Mouse (Mus musculus) heart, postnatal 0 days (tissue): ENCODE measurements around the gene Atxn7l2. TPM values are rescaled to one million over a fixed set of nuclear protein-coding genes. Genes with fewer than 3 reads are reported as not detected.

ENCODE experiments used
- ATAC-seq: fragments of 200-750 bp; cut with Nextera tagmentation; 2 replicates; pipeline ENCODE4 v1.8.0; 2017; ENCODE audit warnings: low read depth, moderate number of reproducible peaks, moderate library complexity; ENCODE audit not compliant: insufficient read depth
- DNase-seq: peaks from one replicate; pipeline ENCODE4 v3.0.0-alpha.2; 2016; ENCODE audit warnings: low spot score
- H3K27ac ChIP-seq: fragments of 300-500 bp; sonication (generic); 2 replicates; pipeline ENCODE4 v1.5.1; 2014; ENCODE audit warnings: low read depth, mild to moderate bottlenecking
- H3K27me3 ChIP-seq: fragments of 300-500 bp; sonication (generic); 2 replicates; pipeline ENCODE4 v1.6.1; 2014; ENCODE audit warnings: low read length, mixed read lengths; ENCODE audit not compliant: control insufficient read depth, insufficient read depth
- H3K36me3 ChIP-seq: fragments of 300-500 bp; sonication (generic); replicated peaks from 2 replicates; pipeline ENCODE4 v1.6.1; 2014; ENCODE audit warnings: low read length, mixed read lengths; ENCODE audit not compliant: control insufficient read depth, insufficient read depth
- H3K4me1 ChIP-seq: fragments of 300-500 bp; sonication (generic); 2 replicates; pipeline ENCODE4 v1.6.1; 2014; ENCODE audit warnings: antibody characterized with exemption; ENCODE audit not compliant: control insufficient read depth, insufficient read depth
- H3K4me2 ChIP-seq: fragments of 300-500 bp; sonication (generic); 2 replicates; pipeline ENCODE4 v1.6.1; 2014; ENCODE audit warnings: low read depth, mild to moderate bottlenecking, low read length, moderate library complexity
- H3K4me3 ChIP-seq: fragments of 300-500 bp; sonication (generic); 2 replicates; pipeline ENCODE4 v1.5.1; 2014; ENCODE audit warnings: low read depth, low read length
- H3K9ac ChIP-seq: fragments of 300-500 bp; sonication (generic); replicated peaks from 2 replicates; pipeline ENCODE4 v1.6.1; 2014; ENCODE audit warnings: low read depth, low read length, mixed read lengths
- H3K9me3 ChIP-seq: fragments of 300-500 bp; sonication (generic); replicated peaks from 2 replicates; pipeline ENCODE4 v1.6.1; 2016; ENCODE audit warnings: low read length; ENCODE audit not compliant: control insufficient read depth
- CTCF ChIP-seq: IDR thresholded peaks from 2 replicates; pipeline ENCODE4 v1.5.1; 2016; ENCODE audit warnings: antibody characterized with exemption, control low read depth, low read depth
- EP300 ChIP-seq: IDR thresholded peaks from 2 replicates; pipeline ENCODE4 v1.6.1; 2016; ENCODE audit warnings: antibody characterized with exemption, low read depth
- WGBS: fragments of 180-500 bp; shearing (Covaris S2); extraction: QIAGEN DNeasy Blood & Tissue Kit; methylation state at CpG from one replicate; pipeline ENCODE4 v1.1.7; 2014; 5-methylcytosine and 5-hydroxymethylcytosine counted together
- polyA plus RNA-seq: library from polyadenylated mRNA; unstranded; fragments of >200 nt; fragmentation: Nextera tagmentation; extraction: Ambion mirVana; gene quantifications from 2 replicates; pipeline ENCODE4 v1.2.1, GENCODE M21; 2015
- total RNA-seq: library from RNA; depleted of rRNA; stranded (reverse); fragments of >200 nt; gene quantifications from 2 replicates; pipeline ENCODE4 v1.2.3, GENCODE M21; 2014; ENCODE audit warnings: low replicate concordance

Atxn7l2 gene
- total and polyA plus RNA-seq, 2 experiments from 2014 or later: 3.1 to 4.1 TPM

GRCm38 (mm10) chr3:108204470-108204869, 6.3 kb downstream of the Atxn7l2 start:
- Histone ChIP-seq H3K9ac (no peak overlapping the region), H3K4me3 (no peak overlapping the region), H3K9me3 (no peaks in the 10 kb centered on the region), H3K27ac (no peak overlapping the region), H3K4me2 (no peak overlapping the region), H3K36me3 (peaks cover 32% of the 10 kb centered on the region), H3K27me3 (no peaks in the 10 kb centered on the region), H3K4me1 (peaks cover 5% of the 10 kb centered on the region)
- 81% methylated on average over 11 of the region's 11 CpGs for whole genome bisulfite sequencing
- TF ChIP-seq CTCF (no peak), EP300 (no peak)
- DNase-seq (no peak), ATAC-seq (no peak)

GRCm38 (mm10) chr3:108203621-108204325, 7.0 kb downstream of the Atxn7l2 start:
- Histone ChIP-seq H3K27me3 (no peaks in the 10 kb centered on the region), H3K4me1 (no peaks in the 10 kb centered on the region), H3K9ac (no peak overlapping the region), H3K36me3 (peaks cover 32% of the 10 kb centered on the region), H3K4me2 (no peak overlapping the region), H3K4me3 (no peak overlapping the region), H3K9me3 (no peaks in the 10 kb centered on the region), H3K27ac (no peak overlapping the region)
- WGBS: 77% methylated on average over 11 of the region's 11 CpGs
- ATAC-seq (no peak), DNase-seq (no peak)
- TF ChIP-seq CTCF (peak; percentile 89), EP300 (no peak)

DNA sequence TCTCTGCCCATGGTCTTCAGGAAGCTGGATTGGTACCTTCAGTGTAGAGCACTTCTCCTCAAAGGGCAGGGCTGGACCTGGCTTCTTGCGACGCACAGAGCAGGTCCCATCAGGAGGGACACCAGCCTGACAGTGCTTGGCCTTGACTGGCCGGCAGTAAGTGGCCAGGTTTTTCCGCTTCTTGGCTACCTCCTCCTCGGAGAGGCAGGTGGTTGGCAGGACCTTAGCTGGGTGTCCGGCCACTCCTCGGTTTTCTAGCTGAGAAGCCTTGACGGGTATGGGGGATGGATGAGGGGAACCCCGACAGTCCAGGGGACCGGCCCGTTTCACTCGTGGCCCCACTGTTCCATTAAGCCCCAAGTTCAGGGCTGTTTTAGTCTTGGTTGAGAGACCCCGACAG, 7.5 kb downstream of the Atxn7l2 start:
- Histone ChIP-seq H3K36me3 (peaks cover 35% of the 10 kb centered on the region), H3K4me1 (no peaks in the 10 kb centered on the region), H3K27ac (no peak overlapping the region), H3K4me3 (no peak overlapping the region), H3K9ac (no peak overlapping the region), H3K27me3 (no peaks in the 10 kb centered on the region), H3K4me2 (no peak overlapping the region), H3K9me3 (no peaks in the 10 kb centered on the region)
- TF ChIP-seq CTCF (no peak), EP300 (no peak)
- WGBS: 91% methylated on average over 13 of the region's 13 CpGs
- no peak for ATAC-seq
- DNase-seq: no peak

GRCm38 (mm10) chr3:108202506-108202905, 8.2 kb downstream of the Atxn7l2 start:
- ATAC-seq (no peak), DNase-seq (no peak)
- H3K4me2 ChIP-seq: no peak overlapping the region
- H3K9me3 ChIP-seq: no peaks in the 10 kb centered on the region
- no peaks in the 10 kb centered on the region for H3K27me3 ChIP-seq
- H3K4me1 ChIP-seq: no peaks in the 10 kb centered on the region
- TF ChIP-seq EP300: no peak
- H3K27ac ChIP-seq: no peak overlapping the region
- H3K4me3 ChIP-seq: no peak overlapping the region
- peaks cover 32% of the 10 kb centered on the region; the same call in 1 of the 2 replicates for H3K36me3 ChIP-seq
- H3K9ac ChIP-seq: no peak overlapping the region

GRCm38 (mm10) chr3:108200329-108201323, 10.1 kb downstream of the Atxn7l2 start, which contains the start of gene Cyb561d1:
TSS of gene Cyb561d1 (minus strand) at chr3:108201212.
- DNase-seq (peak; percentile 90), ATAC-seq (peak; percentile 90)
- TF ChIP-seq CTCF (peak; percentile 53), EP300 (peak; percentile 44; the same call in 1 of the 2 replicates)
- Histone ChIP-seq H3K4me1 (peaks cover 19% of the 10 kb centered on the region), H3K4me2 (peak within 1 kb of the TSS; percentile 77), H3K4me3 (peak within 1 kb of the TSS; percentile 92), H3K36me3 (peaks cover 18% of the 10 kb centered on the region; the same call in 1 of the 2 replicates), H3K9me3 (no peaks in the 10 kb centered on the region), H3K9ac (peak within 1 kb of the TSS; percentile 66), H3K27me3 (no peaks in the 10 kb centered on the region), H3K27ac (peak within 1 kb of the TSS; percentile 92)
- WGBS: 3% methylated on average over 44 of the region's 44 CpGs
